Mouse (Mus musculus) spleen, adult 2 months (tissue): ENCODE measurements around the gene Rhbdf2. TPM values are rescaled to one million over a fixed set of nuclear protein-coding genes. Genes with fewer than 3 reads are reported as not detected.
"Not testable (repeated sequence)": the region's sequence is repeated elsewhere in the genome, so short reads cannot be mapped to it uniquely, and the experiment has no call there.

ENCODE experiments used
- DNase-seq, 2 experiments: peaks; one replicate each; pipeline versions ENCODE4 v3.0.0 to v3.0.0-alpha.2; 2012 to 2021; ENCODE audit warnings: low spot score in 2 of 2, low read depth in 1 of 2
- H3K27ac ChIP-seq: fragments of 200-500 bp; 2 replicates; pipeline ENCODE4 v1.5.1; 2012; ENCODE audit warnings: low read length, inconsistent platforms; ENCODE audit not compliant: insufficient read depth
- H3K27me3 ChIP-seq: fragments of 200-500 bp; 2 replicates; pipeline ENCODE4 v1.6.1; 2012; ENCODE audit warnings: mild to moderate bottlenecking, moderate library complexity, low read length, inconsistent platforms; ENCODE audit not compliant: control insufficient read depth, insufficient read depth
- H3K36me3 ChIP-seq: fragments of 200-500 bp; 2 replicates; pipeline ENCODE4 v1.6.1; 2012; ENCODE audit warnings: mild to moderate bottlenecking, low read length, inconsistent platforms; ENCODE audit not compliant: control insufficient read depth, insufficient read depth
- H3K4me1 ChIP-seq: fragments of 200-500 bp; 2 replicates; pipeline ENCODE4 v1.6.1; 2011; ENCODE audit warnings: inconsistent platforms; ENCODE audit not compliant: control insufficient read depth, insufficient read depth, insufficient read length
- H3K4me3 ChIP-seq: fragments of 200-500 bp; 2 replicates; pipeline ENCODE4 v1.5.1; 2011; ENCODE audit warnings: mild to moderate bottlenecking, inconsistent platforms; ENCODE audit not compliant: insufficient read depth, insufficient read length; ENCODE audit errors: extremely low read depth
- CTCF ChIP-seq: fragments of 200-500 bp; IDR thresholded peaks from 2 replicates; pipeline ENCODE4 v1.5.1; 2011; ENCODE audit warnings: mild to moderate bottlenecking, inconsistent platforms; ENCODE audit not compliant: insufficient read depth, insufficient read length, insufficient replicate concordance; ENCODE audit errors: extremely low read depth
- POLR2A ChIP-seq: fragments of 200-500 bp; IDR thresholded peaks from 2 replicates; pipeline ENCODE4 v1.6.1; 2011; ENCODE audit warnings: low read depth, low read length, inconsistent platforms
- WGBS: fragments of 180-500 bp; shearing (Covaris S2); methylation state at CpG from one replicate; pipeline ENCODE4 v1.1.7; 2018; 5-methylcytosine and 5-hydroxymethylcytosine counted together
- polyA plus RNA-seq: library from polyadenylated mRNA; depleted of rRNA; stranded (reverse); fragments of >200 nt; gene quantifications from 2 replicates; pipeline ENCODE4 v1.2.3, GENCODE M21; 2012

Rhbdf2 gene
- polyA plus RNA-seq, 1 experiment = 84.5 TPM

GRCm38 (mm10) chr11:116611883-116612282 lies 14.9 kb downstream of the Rhbdf2 start:
- peak overlapping the region; percentile 82 for H3K27ac ChIP-seq

GRCm38 (mm10) chr11:116611168-116611567 lies 15.7 kb downstream of the Rhbdf2 start:
- DNase-seq = peak in 1 of 2 experiments; percentile 64
- not testable (repeated sequence) for H3K36me3 ChIP-seq, H3K4me3 ChIP-seq, H3K27me3 ChIP-seq
- H3K4me1 ChIP-seq = peaks cover 65% of the 10 kb centered on the region
- WGBS = 49% methylated on average over 9 of the region's 9 CpGs
- H3K27ac ChIP-seq = peak overlapping the region; percentile 92

More at GRCm38 (mm10) chr11:116611883-116612282, 14.9 kb downstream of the Rhbdf2 start:
- Histone ChIP-seq H3K4me1 (peaks cover 68% of the 10 kb centered on the region), H3K27me3 (no peaks in the 10 kb centered on the region), H3K36me3 (peaks cover 3% of the 10 kb centered on the region; the same call in 1 of the 2 replicates), H3K4me3 (no peak overlapping the region)
- TF ChIP-seq CTCF (no peak), POLR2A (no peak)
- WGBS = 48% methylated on average over 9 of the region's 9 CpGs
- DNase-seq = peak in 1 of 2 experiments; percentile 55

- WGBS = 87% methylated on average over 15 of the region's 15 CpGs
- H3K36me3 ChIP-seq = peaks cover 10% of the 10 kb centered on the region
- H3K4me1 ChIP-seq = peaks cover 58% of the 10 kb centered on the region
- no peak for DNase-seq
- TF ChIP-seq POLR2A = no peak
- H3K27ac ChIP-seq = peak overlapping the region; percentile 41
- H3K4me3 ChIP-seq = no peak overlapping the region
- no peaks in the 10 kb centered on the region for H3K27me3 ChIP-seq
Observed at GRCm38 (mm10) chr11:116609965-116610630, 16.7 kb downstream of the Rhbdf2 start.

GRCm38 (mm10) chr11:116607717-116608116 lies 19.1 kb downstream of the Rhbdf2 start:
- Histone ChIP-seq H3K27ac (peak overlapping the region; percentile 67), H3K27me3 (no peaks in the 10 kb centered on the region), H3K4me1 (peaks cover 52% of the 10 kb centered on the region), H3K36me3 (peaks cover 29% of the 10 kb centered on the region), H3K4me3 (no peak overlapping the region)
- WGBS = 29% methylated on average over 3 of the region's 3 CpGs
- TF ChIP-seq CTCF (no peak), POLR2A (no peak)
- DNase-seq = peak in 1 of 2 experiments; percentile 56

GRCm38 (mm10) chr11:116604097-116604496 lies 22.7 kb downstream of the Rhbdf2 start:
- H3K27ac ChIP-seq = no peak overlapping the region
- 96% methylated on average over 12 of the region's 12 CpGs for WGBS
- H3K27me3 ChIP-seq = no peaks in the 10 kb centered on the region
- no peak for DNase-seq
- peaks cover 25% of the 10 kb centered on the region for H3K4me1 ChIP-seq
- H3K36me3 ChIP-seq = peaks cover 52% of the 10 kb centered on the region
- TF ChIP-seq POLR2A (no peak), CTCF (no peak)
- no peak overlapping the region for H3K4me3 ChIP-seq

GRCm38 (mm10) chr11:116603339-116603738 lies 23.5 kb downstream of the Rhbdf2 start:
- H3K4me3 ChIP-seq = no peak overlapping the region
- H3K27ac ChIP-seq = no peak overlapping the region
- H3K27me3 ChIP-seq = no peaks in the 10 kb centered on the region
- peak in 1 of 2 experiments; percentile 47 for DNase-seq
- TF ChIP-seq CTCF (peak; percentile 59; the same call in 1 of the 2 replicates), POLR2A (no peak)
- peaks cover 56% of the 10 kb centered on the region for H3K36me3 ChIP-seq
- H3K4me1 ChIP-seq = peaks cover 17% of the 10 kb centered on the region
- whole genome bisulfite sequencing = 97% methylated on average over 10 of the region's 10 CpGs

- Histone ChIP-seq H3K27ac (no peak overlapping the region), H3K36me3 (peaks cover 59% of the 10 kb centered on the region), H3K4me3 (no peak overlapping the region), H3K4me1 (peaks cover 5% of the 10 kb centered on the region; the same call in 1 of the 2 replicates), H3K27me3 (no peaks in the 10 kb centered on the region)
- WGBS = 93% methylated on average over 8 of the region's 8 CpGs
- DNase-seq = no peak
- TF ChIP-seq CTCF (no peak), POLR2A (no peak)
Observed at GRCm38 (mm10) chr11:116602043-116602442, 24.8 kb downstream of the Rhbdf2 start.
